Comparison of ENCODE assay signal across 27 mouse cellular contexts in genomic region chr4:41534866-41535265, GRCm38 (mm10). TPM values are rescaled to one million over a fixed set of nuclear protein-coding genes. Genes with fewer than 3 reads are reported as not detected.
"Had no signal": no experiment of that assay in that cellular context is flagged by ENCODE, and none has a peak within 500 bp of the region (broad histone marks: within the 10 kb centered on the region; RNA-seq: fewer than 3 reads in every experiment).

No protein-coding gene starts in this region.

- H3K4me1 ChIP-seq: embryonic facial prominence, embryonic 10.5 days; embryonic facial prominence, embryonic 12.5 days; embryonic facial prominence, embryonic 15.5 days; forebrain, embryonic 15.5 days had no signal

- ATAC-seq: forebrain, embryonic 13.5 days; forebrain, embryonic 14.5 days; forebrain, embryonic 15.5 days; forebrain, embryonic 16.5 days; forebrain, postnatal 0 days had no signal

- DNase-seq: cerebellum, adult 8-10 months; cerebellum, adult 9-10 months; cerebellum, adult 9-11 months; cerebellum, postnatal 10 days; cerebellum, postnatal 14 days; cerebellum, postnatal 25 days; cerebellum, postnatal 36 days; embryo, embryonic 11 days; gastrocnemius, adult 2 months; gastrocnemius, postnatal 10 days; gastrocnemius, postnatal 14 days; gastrocnemius, postnatal 25 days; gastrocnemius, postnatal 36 days; heart, adult 18-20 months; heart, adult 2 months had no signal

- H3K4me3 ChIP-seq: embryonic facial prominence, embryonic 10.5 days; embryonic facial prominence, embryonic 12.5 days; embryonic facial prominence, embryonic 13.5 days; embryonic facial prominence, embryonic 15.5 days; erythroblast, embryonic 14.5 days; forebrain, embryonic 10.5 days; forebrain, embryonic 12.5 days; forebrain, embryonic 13.5 days; forebrain, embryonic 15.5 days; gastrocnemius, adult 2 months; heart, adult 2 months had no signal

- H3K27me3 ChIP-seq: embryonic facial prominence, embryonic 12.5 days; embryonic facial prominence, embryonic 15.5 days; forebrain, embryonic 13.5 days; forebrain, embryonic 15.5 days had no signal

RNA-seq across cellular contexts. Expression of gene 1110017D15Rik, which starts 17.7 kb away (rescaled TPM):
- polyA plus RNA-seq: erythroblast, embryonic 14.5 days had no signal

RNA-seq across cellular contexts. Expression of gene AI464131, which starts 32.0 kb away (rescaled TPM):
- polyA plus RNA-seq: erythroblast, embryonic 14.5 days had no signal

RNA-seq across cellular contexts. Expression of gene Dnaic1, which starts 34.7 kb away (rescaled TPM):
- polyA plus RNA-seq: erythroblast, embryonic 14.5 days had no signal
